Mouse (Mus musculus) embryonic facial prominence, embryonic 13.5 days (tissue): Measurements from ENCODE around the gene Gm4175. TPM values are rescaled to one million over a fixed set of nuclear protein-coding genes. Genes with fewer than 3 reads are reported as not detected.
"Not testable (repeated sequence)": the region's sequence is repeated elsewhere in the genome, so short reads cannot be mapped to it uniquely, and the experiment has no call there.

Experiments
- ATAC-seq: fragments of 200-750 bp; cut with Nextera tagmentation; 2 replicates; pipeline ENCODE4 v1.8.0; 2017; ENCODE audit warnings: low read depth; ENCODE audit not compliant: insufficient number of reproducible peaks, insufficient read depth, low FRiP score, low TSS enrichment
- H3K27ac ChIP-seq: fragments of 300-500 bp; sonication (generic); 2 replicates; pipeline ENCODE4 v1.5.1; 2015; ENCODE audit warnings: moderate library complexity, mild to moderate bottlenecking, inconsistent platforms
- H3K27me3 ChIP-seq: fragments of 300-500 bp; sonication (generic); 2 replicates; pipeline ENCODE4 v1.6.1; 2015; ENCODE audit warnings: mild to moderate bottlenecking, inconsistent platforms
- H3K36me3 ChIP-seq: fragments of 300-500 bp; sonication (generic); 2 replicates; pipeline ENCODE4 v1.6.1; 2015; ENCODE audit warnings: mild to moderate bottlenecking, inconsistent platforms
- H3K4me1 ChIP-seq: fragments of 300-500 bp; sonication (generic); 2 replicates; pipeline ENCODE4 v1.6.1; 2015; ENCODE audit warnings: inconsistent platforms
- H3K4me2 ChIP-seq: fragments of 300-500 bp; sonication (generic); 2 replicates; pipeline ENCODE4 v1.6.1; 2015; ENCODE audit warnings: moderate library complexity, mild to moderate bottlenecking, inconsistent platforms
- H3K4me3 ChIP-seq: fragments of 300-500 bp; sonication (generic); 2 replicates; pipeline ENCODE4 v1.5.1; 2015; ENCODE audit warnings: mild to moderate bottlenecking, inconsistent platforms
- H3K9ac ChIP-seq: fragments of 300-500 bp; sonication (generic); 2 replicates; pipeline ENCODE4 v1.6.1; 2015; ENCODE audit warnings: mild to moderate bottlenecking, inconsistent platforms
- H3K9me3 ChIP-seq: fragments of 300-500 bp; sonication (generic); 2 replicates; pipeline ENCODE4 v1.6.1; 2016; ENCODE audit warnings: inconsistent platforms
- WGBS: fragments of 180-500 bp; shearing (Covaris S2); methylation state at CpG from one replicate; pipeline ENCODE4 v1.1.7; 2015; ENCODE audit warnings: mixed read lengths; 5-methylcytosine and 5-hydroxymethylcytosine counted together
- polyA plus RNA-seq: library from polyadenylated mRNA; unstranded; fragments of >200 nt; fragmentation: Nextera tagmentation; extraction: Ambion mirVana; gene quantifications from 2 replicates; pipeline ENCODE4 v1.2.1, GENCODE M21; 2015

Gm4175 gene
- polyA plus RNA-seq: not detected in 2 replicates

DNA sequence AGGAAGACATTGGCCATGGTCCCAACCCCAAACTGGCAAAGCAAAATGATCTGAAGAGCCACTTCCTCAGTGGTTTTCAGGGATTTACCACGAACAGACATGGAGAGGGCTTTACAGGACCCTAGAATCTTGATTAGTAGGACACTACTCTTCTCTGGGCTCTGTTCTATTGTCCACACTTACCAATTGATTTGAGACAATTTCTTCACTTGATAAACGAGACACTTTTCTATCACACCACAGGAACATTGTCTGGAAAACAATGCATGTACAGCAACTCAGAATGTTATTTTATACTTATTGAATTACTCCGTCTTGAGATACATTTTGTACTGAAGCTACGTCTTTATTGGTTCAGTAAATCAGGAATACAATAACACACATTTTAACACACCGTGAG, at the start of gene Gm4175:
TSS of gene Gm4175 (minus strand) at position 101 of the 400 bp plus-strand sequence.
- not testable (repeated sequence) for H3K27me3 ChIP-seq, H3K27ac ChIP-seq, H3K4me1 ChIP-seq, H3K9ac ChIP-seq, H3K4me3 ChIP-seq, H3K4me2 ChIP-seq, H3K36me3 ChIP-seq, ATAC-seq, H3K9me3 ChIP-seq
- WGBS: no CpG with 5 or more reads among the region's 5 CpGs

DNA sequence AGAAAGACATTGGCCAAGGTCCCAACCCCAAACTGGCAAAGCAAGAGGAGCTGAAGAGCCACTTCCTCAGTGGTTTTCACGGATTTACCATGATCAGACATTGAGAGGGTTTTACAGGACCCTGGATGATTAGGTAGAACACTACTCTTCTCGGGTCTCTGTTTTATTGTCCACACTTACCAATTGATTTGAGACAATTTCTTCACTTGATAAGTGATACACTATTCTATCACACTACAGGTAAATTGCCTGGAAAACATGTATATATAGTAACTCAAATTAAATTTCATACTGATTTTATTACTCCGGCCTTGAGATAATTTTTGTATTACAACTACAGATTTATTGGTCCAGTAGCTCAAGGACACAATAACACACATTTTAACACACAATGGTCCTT, 35.4 kb upstream of the Gm4175 start, which contains the start of gene Gm4177:
TSS of gene Gm4177 (minus strand) at position 101 of the 400 bp plus-strand sequence.
- not testable (repeated sequence) for H3K9me3 ChIP-seq, ATAC-seq, H3K9ac ChIP-seq, H3K27me3 ChIP-seq, H3K4me3 ChIP-seq, H3K27ac ChIP-seq, H3K36me3 ChIP-seq, H3K4me2 ChIP-seq, H3K4me1 ChIP-seq
- no CpG with 5 or more reads among the region's 3 CpGs for WGBS

Other genes with a start within 250 kb of the Gm4175 start
- gene Vmn1r130, start 249.7 kb downstream of the Gm4175 start, polyA plus RNA-seq: not detected in 2 replicates
- gene Vmn1r131, start 215.4 kb downstream of the Gm4175 start, polyA plus RNA-seq: not detected in 2 replicates
- not detected in 2 replicates for gene Vmn1r132, start 147.4 kb downstream of the Gm4175 start, polyA plus RNA-seq
- gene Gm4177, start 35.3 kb upstream of the Gm4175 start, polyA plus RNA-seq: not detected in 2 replicates
- gene Vmn1r135, start 70.9 kb upstream of the Gm4175 start, polyA plus RNA-seq: not detected in 2 replicates
- gene Gm5725, start 82.8 kb upstream of the Gm4175 start, polyA plus RNA-seq: not detected in 2 replicates
- gene Gm5891, start 159.8 kb upstream of the Gm4175 start, polyA plus RNA-seq: not detected in 2 replicates
- gene Vmn1r137, start 233.1 kb upstream of the Gm4175 start, polyA plus RNA-seq: not detected in 2 replicates